Mouse (Mus musculus) E14TG2a.4 (cell line): ENCODE measurements around the gene Ostm1.

Experiments used
- CTCF ChIP-seq: conservative IDR thresholded peaks from 2 replicates; pipeline ENCODE4 v1.5.1; 2014; ENCODE audit warnings: low read length
- NANOG ChIP-seq: IDR thresholded peaks from 2 replicates; pipeline ENCODE4 v1.6.1; 2014; ENCODE audit warnings: borderline replicate concordance, low read length, mixed read lengths

DNA sequence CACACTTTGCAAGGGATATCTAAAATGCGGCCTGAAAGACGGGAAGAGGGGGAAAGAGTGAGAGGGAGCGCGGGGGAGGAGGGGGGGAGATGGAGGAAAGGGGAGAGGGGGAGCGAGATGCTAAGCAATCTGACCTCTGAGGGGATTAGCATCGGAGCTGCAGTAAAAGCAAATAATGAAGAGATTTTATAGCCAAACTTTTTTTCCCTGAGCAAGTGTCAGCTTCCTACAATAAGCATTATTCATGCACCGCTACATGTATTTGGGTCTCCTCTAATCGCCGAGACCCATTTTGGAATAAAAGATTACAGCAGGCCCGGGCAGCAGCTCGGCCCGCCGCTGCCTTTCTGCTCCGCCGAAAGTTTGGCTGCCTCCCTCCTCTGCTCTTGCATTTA lies 5.3 kb upstream of the Ostm1 start:
- no peak for TF ChIP-seq CTCF
- TF ChIP-seq NANOG: no peak
